14 mouse cellular contexts compared by ENCODE assay signal in the genomic region with DNA sequence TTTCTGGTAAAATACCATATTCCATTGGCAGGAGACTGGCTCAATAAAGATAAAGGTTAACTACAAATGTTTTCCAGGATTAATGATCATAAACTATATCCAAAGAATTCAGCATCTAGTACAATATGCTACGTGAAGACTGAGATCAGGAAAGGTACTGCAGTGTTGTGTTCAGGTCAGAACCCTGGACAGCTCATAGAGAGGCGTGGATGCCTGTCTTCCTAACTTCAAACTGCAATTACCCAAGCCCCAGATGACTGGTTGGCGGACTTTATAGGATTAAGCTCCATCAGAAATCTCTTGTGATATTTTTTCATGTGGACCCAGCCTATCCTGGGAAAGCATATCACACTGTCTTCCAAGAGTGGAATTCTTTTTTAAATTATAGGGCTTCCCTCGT. TPM values are rescaled to one million over a fixed set of nuclear protein-coding genes. Genes with fewer than 3 reads are reported as not detected.
DNase-seq lines count a peak whose midpoint lies in the region; ATAC-seq and TF ChIP-seq lines count a peak whose summit lies in the region.
"Had no signal": no experiment of that assay in that cellular context is flagged by ENCODE, and none has a peak within 500 bp of the region (broad histone marks: within the 10 kb centered on the region; RNA-seq: fewer than 3 reads in every experiment).

No protein-coding gene starts in this region.

- H3K79me2 ChIP-seq in CH12.LX (replicated peaks; ENCODE audit: control insufficient read depth, extremely low read depth, insufficient read depth, poor library complexity, severe bottlenecking): no peaks in the 10 kb centered on the region

- no peak overlapping the region for H3K27ac ChIP-seq in CH12.LX (ENCODE audit: insufficient read depth, low read depth)
- no peak overlapping the region for H3K27ac ChIP-seq in embryonic facial prominence, embryonic 10.5 days (replicated peaks)
- no peak overlapping the region for H3K27ac ChIP-seq in midbrain, embryonic 16.5 days (ENCODE audit: low read length)
- H3K27ac ChIP-seq: embryonic facial prominence, embryonic 13.5 days; limb, embryonic 12.5 days; liver, embryonic 15.5 days; neural tube, embryonic 13.5 days had no signal

- TF ChIP-seq EP300 in CH12.LX (IDR thresholded peaks at IDR 0.05; ENCODE audit: low read length): no peak

- TF ChIP-seq CTCF in CH12.LX (conservative IDR thresholded peaks at IDR 0.05 in 1 of 2, IDR thresholded peaks at IDR 0.05 in 1 of 2; ENCODE audit: low read depth in 2 of 2, low read length in 2 of 2): no peak

- peak; percentile 45 for DNase-seq in kidney, postnatal 10 days
- no peak for DNase-seq in kidney, adult 11 months
- DNase-seq in 3T3-L1 (ENCODE audit: low read depth, low spot score) (peak; percentile 35), CH12.LX (ENCODE audit: extremely low read depth) (no peak), MN1 (ENCODE audit: low spot score) (no peak)
- peak; percentile 19 for DNase-seq in embryonic facial prominence, embryonic 10.5 days (ENCODE audit: low spot score)
- DNase-seq: cerebellum, adult 9-11 months; thymus, adult 2 months had no signal

- H3K9me3 ChIP-seq in CH12.LX (replicated peaks; ENCODE audit: low read length): no peaks in the 10 kb centered on the region
- no peaks in the 10 kb centered on the region for H3K9me3 ChIP-seq in embryonic facial prominence, embryonic 10.5 days
- H3K9me3 ChIP-seq in midbrain, embryonic 16.5 days (replicated peaks; ENCODE audit: control insufficient read depth, low read length, poor library complexity, severe bottlenecking): no peaks in the 10 kb centered on the region
- H3K9me3 ChIP-seq: embryonic facial prominence, embryonic 13.5 days; limb, embryonic 12.5 days; liver, embryonic 15.5 days; neural tube, embryonic 13.5 days had no signal

- H3K4me2 ChIP-seq in CH12.LX (ENCODE audit: insufficient read depth, low read depth, poor library complexity, severe bottlenecking): no peak overlapping the region
- H3K4me2 ChIP-seq in midbrain, embryonic 16.5 days (ENCODE audit: low read length): no peak overlapping the region
- H3K4me2 ChIP-seq: embryonic facial prominence, embryonic 13.5 days; heart, embryonic 11.5 days; limb, embryonic 12.5 days; liver, embryonic 15.5 days; neural tube, embryonic 13.5 days had no signal

- WGBS in embryonic facial prominence, embryonic 10.5 days: 48% methylated on average over 4 of the region's 4 CpGs
- WGBS in midbrain, embryonic 16.5 days: 56% methylated on average over 4 of the region's 4 CpGs

- dilution Hi-C loops in CH12.LX (cut with MboI; ENCODE audit: extremely low pct_ligation_motif_present, extremely low pct_unique_long_range_greater_than_20kb, low sequenced_read_pairs): no loop called here

- peaks cover 15 to 17% of the 10 kb centered on the region in 2 experiments for H3K4me1 ChIP-seq in CH12.LX (ENCODE audit: control insufficient read depth in 1 of 2, insufficient read depth in 2 of 2)
- H3K4me1 ChIP-seq in embryonic facial prominence, embryonic 10.5 days: no peaks in the 10 kb centered on the region
- no peaks in the 10 kb centered on the region for H3K4me1 ChIP-seq in midbrain, embryonic 16.5 days (ENCODE audit: control insufficient read depth, insufficient read depth, low read length)
- H3K4me1 ChIP-seq: embryonic facial prominence, embryonic 13.5 days; limb, embryonic 12.5 days; liver, embryonic 15.5 days; neural tube, embryonic 13.5 days had no signal

- H3K27me3 ChIP-seq in CH12.LX (replicated peaks): no peaks in the 10 kb centered on the region
- H3K27me3 ChIP-seq in embryonic facial prominence, embryonic 10.5 days (replicated peaks; ENCODE audit: low read depth, poor library complexity, severe bottlenecking): no peaks in the 10 kb centered on the region
- H3K27me3 ChIP-seq in midbrain, embryonic 16.5 days (ENCODE audit: control insufficient read depth, insufficient read depth, low read depth, low read length): no peaks in the 10 kb centered on the region
- H3K27me3 ChIP-seq: embryonic facial prominence, embryonic 13.5 days; limb, embryonic 12.5 days; liver, embryonic 15.5 days; neural tube, embryonic 13.5 days had no signal

- no peak for TF ChIP-seq RAD21 in CH12.LX (IDR thresholded peaks at IDR 0.05; ENCODE audit: low read depth, low read length)

- no peak overlapping the region for H3K4me3 ChIP-seq in CH12.LX (replicated peaks in 1 of 3; ENCODE audit: low read depth in 2 of 3, low read length in 2 of 3, poor library complexity in 1 of 3)
- H3K4me3 ChIP-seq in embryonic facial prominence, embryonic 10.5 days: no peak overlapping the region
- no peak overlapping the region for H3K4me3 ChIP-seq in midbrain, embryonic 16.5 days (ENCODE audit: low read depth, low read length)
- H3K4me3 ChIP-seq: embryonic facial prominence, embryonic 13.5 days; limb, embryonic 12.5 days; liver, embryonic 15.5 days; neural tube, embryonic 13.5 days had no signal

- no peak for TF ChIP-seq POLR2A in CH12.LX (IDR thresholded peaks at IDR 0.05; ENCODE audit: low read depth, low read length)

- no peak for ATAC-seq in midbrain, embryonic 16.5 days

- H3K9ac ChIP-seq in CH12.LX (ENCODE audit: insufficient read depth, low read depth): no peak overlapping the region
- no peak overlapping the region for H3K9ac ChIP-seq in midbrain, embryonic 16.5 days (ENCODE audit: low read depth, low read length)
- H3K9ac ChIP-seq: embryonic facial prominence, embryonic 13.5 days; limb, embryonic 12.5 days; liver, embryonic 15.5 days; neural tube, embryonic 13.5 days had no signal

- H3K36me3 ChIP-seq in CH12.LX (replicated peaks in 1 of 2; ENCODE audit: control insufficient read depth in 1 of 2, insufficient read depth in 1 of 2, low read length in 1 of 2): no peaks in the 10 kb centered on the region
- H3K36me3 ChIP-seq in embryonic facial prominence, embryonic 10.5 days (replicated peaks): no peaks in the 10 kb centered on the region
- no peaks in the 10 kb centered on the region for H3K36me3 ChIP-seq in midbrain, embryonic 16.5 days (ENCODE audit: control insufficient read depth, insufficient read depth, low read length)
- H3K36me3 ChIP-seq: embryonic facial prominence, embryonic 13.5 days; limb, embryonic 12.5 days; liver, embryonic 15.5 days; neural tube, embryonic 13.5 days had no signal

- in situ Hi-C loops in CH12.LX (cut with MboI; ENCODE audit: low pct_ligation_motif_present, low pct_unique_long_range_greater_than_20kb, low sequenced_read_pairs): loop anchor here (10.0 to 25.0 kb wide), 2 partner anchors 318 to 660 kb away; no protein-coding TSS in a partner anchor

TF ChIP-seq in CH12.LX, 34 proteins besides CTCF, POLR2A, EP300 and RAD21:
- no peak for TF ChIP-seq TBP (conservative IDR thresholded peaks at IDR 0.05; ENCODE audit: low read depth, low read length)
- no peak for TF ChIP-seq ZKSCAN1 (IDR thresholded peaks at IDR 0.05; ENCODE audit: borderline replicate concordance, low read depth, low read length)
- no peak for TF ChIP-seq E2F4 (IDR thresholded peaks at IDR 0.05; ENCODE audit: insufficient replicate concordance, low read depth, low read length)
- peak; percentile 46; the same call in 1 of the 2 replicates for TF ChIP-seq SIN3A (IDR thresholded peaks at IDR 0.05; ENCODE audit: low read length)
- TF ChIP-seq MYC (IDR thresholded peaks at IDR 0.05; ENCODE audit: low read depth, low read length): no peak
- TF ChIP-seq MXI1 (IDR thresholded peaks at IDR 0.05; ENCODE audit: low read depth, low read length): peak; percentile 78; the same call in 1 of the 2 replicates

RNA-seq across cellular contexts. Expression of gene Rtn1, which starts 13.8 kb away (rescaled TPM):
- total RNA-seq in CH12.LX (2012; rRNA removed) (0.04 and 0.08 TPM in 2 replicates), CH12.LX (2014; rRNA removed) (not detected in 2 replicates)
- 0.17 TPM in 1 of 2 replicates, not detected in the other for polyA plus RNA-seq in CH12.LX (2012; ENCODE audit: insufficient read length, low read depth)
- polyA plus RNA-seq in embryonic facial prominence, embryonic 10.5 days (2016; fragmentation: Nextera tagmentation; extraction: Ambion mirVana): 77.7 and 80.8 TPM in 2 replicates
- polyA plus RNA-seq in midbrain, embryonic 16.5 days (2015; fragmentation: Nextera tagmentation; extraction: Ambion mirVana): 3,227 and 3,475 TPM in 2 replicates

RNA-seq across cellular contexts. Expression of gene Lrrc9, which starts 19.0 kb away (rescaled TPM):
- not detected in 2 replicates for total RNA-seq in CH12.LX (2012; rRNA removed)
- total RNA-seq in CH12.LX (2014; rRNA removed): not detected in 2 replicates
- polyA plus RNA-seq in CH12.LX (2012; ENCODE audit: insufficient read length, low read depth): not detected in 2 replicates
- 0.87 and 1.3 TPM in 2 replicates for polyA plus RNA-seq in embryonic facial prominence, embryonic 10.5 days (2016; fragmentation: Nextera tagmentation; extraction: Ambion mirVana)
- 4.0 and 4.8 TPM in 2 replicates for polyA plus RNA-seq in midbrain, embryonic 16.5 days (2015; fragmentation: Nextera tagmentation; extraction: Ambion mirVana)

Comparison
In these comparisons a context has a peak if more than half of its experiments do, and no peak if none do; other contexts are left out.
1. DNase-seq: peak in kidney, postnatal 10 days (single experiment), 3T3-L1 (single experiment) and embryonic facial prominence, embryonic 10.5 days (single experiment); none in kidney, adult 11 months (single experiment), CH12.LX (single experiment) and MN1 (single experiment).
2. RNA of gene Rtn1, which starts 13.8 kb away (polyA plus RNA-seq): 3,227 to 3,475 TPM in midbrain, embryonic 16.5 days and 77.7 to 80.8 TPM in embryonic facial prominence, embryonic 10.5 days; 0.17 TPM in CH12.LX; every median in the first group is over 10 times any median in the second.